Mouse (Mus musculus) G1E (cell line): ENCODE measurements around the gene Lgals3bp. TPM values are rescaled to one million over a fixed set of nuclear protein-coding genes. Genes with fewer than 3 reads are reported as not detected.

ENCODE experiments used
- ATAC-seq: 2 replicates; pipeline ENCODE4 v1.8.0; 2016; ENCODE audit warnings: mild to moderate bottlenecking; ENCODE audit not compliant: insufficient number of reproducible peaks, poor library complexity, low FRiP score, severe bottlenecking; ENCODE audit errors: extremely low read depth
- DNase-seq: peaks from one replicate; pipeline ENCODE4 v3.0.0; 2012; ENCODE audit warnings: low spot score
- H3K27me3 ChIP-seq: 2 replicates; pipeline ENCODE4 v1.6.1; 2012; ENCODE audit warnings: mild to moderate bottlenecking, low read length, inconsistent platforms; ENCODE audit not compliant: insufficient read depth
- H3K36me3 ChIP-seq: replicated peaks from 2 replicates; pipeline ENCODE3; 2012; ENCODE audit warnings: mild to moderate bottlenecking, inconsistent platforms
- H3K4me1 ChIP-seq: 2 replicates; pipeline ENCODE4 v1.6.1; 2012; ENCODE audit warnings: low read depth, low read length, inconsistent platforms, mixed read lengths; ENCODE audit not compliant: insufficient read depth
- H3K4me3 ChIP-seq: 2 replicates; pipeline ENCODE4 v1.5.1; 2012; ENCODE audit warnings: low read depth, mild to moderate bottlenecking, inconsistent platforms, low read length, moderate library complexity, mixed read lengths
- H3K9me3 ChIP-seq: replicated peaks from 2 replicates; pipeline ENCODE4 v1.6.1; 2012; ENCODE audit warnings: inconsistent platforms
- CTCF ChIP-seq: IDR thresholded peaks from 2 replicates; pipeline ENCODE4 v1.5.1; 2012; ENCODE audit warnings: low read depth, low read length, inconsistent platforms, mixed read lengths
- GATA1 ChIP-seq: IDR thresholded peaks from 2 replicates; pipeline ENCODE4 v1.6.1; 2012; ENCODE audit warnings: borderline replicate concordance, low read length, inconsistent platforms, mixed read lengths
- GATA2 ChIP-seq: IDR thresholded peaks from 2 replicates; pipeline ENCODE4 v1.6.1; 2012; ENCODE audit warnings: low read depth, low read length, inconsistent platforms, borderline replicate concordance
- POLR2AphosphoS5 ChIP-seq: IDR thresholded peaks from 2 replicates; pipeline ENCODE4 v1.6.1; 2012; ENCODE audit warnings: low read depth, low read length, inconsistent platforms; ENCODE audit not compliant: insufficient replicate concordance
- TAL1 ChIP-seq: conservative IDR thresholded peaks from 2 replicates; pipeline ENCODE4 v1.6.1; 2012; ENCODE audit warnings: low read depth, low read length, inconsistent platforms, mixed read lengths
- polyA plus RNA-seq: library from polyadenylated mRNA; stranded (reverse); fragments of >175 nt; gene quantifications from 2 replicates; pipeline ENCODE4 v1.2.3, GENCODE M21; 2012
- total RNA-seq, 2 experiments: library from RNA; stranded (forward) in 1 of 2; stranded (reverse) in 1 of 2; fragments of 200-1000 nt in 1 of 2; fragments of >200 nt in 1 of 2; fragmentation: Nextera tagmentation in 1 of 2; gene quantifications; 2 replicates each; pipeline ENCODE4 v1.2.3; 2014 to 2017

Gene Lgals3bp
- total and polyA plus RNA-seq, 3 experiments = 8.1 to 25.7 (median 9.5) TPM

GRCm38 (mm10) chr11:118442691-118443090 lies 40.8 kb upstream of the Lgals3bp start:
- Histone ChIP-seq H3K27me3 (peaks cover 4% of the 10 kb centered on the region; the same call in 1 of the 2 replicates), H3K36me3 (no peaks in the 10 kb centered on the region), H3K9me3 (peaks cover 8% of the 10 kb centered on the region), H3K4me1 (no peaks in the 10 kb centered on the region), H3K4me3 (no peak overlapping the region)
- no peak for ATAC-seq
- TF ChIP-seq GATA2 (no peak), CTCF (no peak), TAL1 (no peak), POLR2AphosphoS5 (no peak), GATA1 (no peak)
- DNase-seq = no peak

GRCm38 (mm10) chr11:118438665-118439414 lies 36.9 kb upstream of the Lgals3bp start:
- H3K9me3 ChIP-seq = peaks cover 8% of the 10 kb centered on the region
- no peaks in the 10 kb centered on the region for H3K36me3 ChIP-seq
- H3K27me3 ChIP-seq = peaks cover 3% of the 10 kb centered on the region; the same call in 1 of the 2 replicates
- TF ChIP-seq GATA2 (no peak), CTCF (no peak), GATA1 (no peak), POLR2AphosphoS5 (no peak), TAL1 (no peak)
- no peak overlapping the region for H3K4me3 ChIP-seq
- ATAC-seq (no peak), DNase-seq (no peak)
- no peaks in the 10 kb centered on the region for H3K4me1 ChIP-seq

GRCm38 (mm10) chr11:118436471-118436935 lies 34.6 kb upstream of the Lgals3bp start:
- TF ChIP-seq GATA2 (no peak), GATA1 (no peak), POLR2AphosphoS5 (no peak), CTCF (no peak), TAL1 (no peak)
- ATAC-seq (no peak), DNase-seq (no peak)
- no peak overlapping the region for H3K4me3 ChIP-seq
- 0 out of 2 replicates have a peak, but pooled peaks cover 3% of the 10 kb centered on the region for H3K27me3 ChIP-seq
- no peaks in the 10 kb centered on the region for H3K36me3 ChIP-seq
- H3K9me3 ChIP-seq = peaks cover 4% of the 10 kb centered on the region
- H3K4me1 ChIP-seq = no peaks in the 10 kb centered on the region

- Histone ChIP-seq H3K9me3 (no peaks in the 10 kb centered on the region), H3K4me1 (no peaks in the 10 kb centered on the region), H3K27me3 (0 out of 2 replicates have a peak, but pooled peaks cover 3% of the 10 kb centered on the region), H3K4me3 (no peak overlapping the region), H3K36me3 (no peaks in the 10 kb centered on the region)
- ATAC-seq (no peak), DNase-seq (no peak)
- TF ChIP-seq GATA1 = no peak
- TF ChIP-seq GATA2 = no peak
- no peak for TF ChIP-seq TAL1
- no peak for TF ChIP-seq CTCF
Observed at GRCm38 (mm10) chr11:118434093-118434492, 32.2 kb upstream of the Lgals3bp start.

- no peak overlapping the region for H3K4me3 ChIP-seq
- no peak for DNase-seq
- H3K9me3 ChIP-seq = no peaks in the 10 kb centered on the region
- ATAC-seq = no peak
- no peaks in the 10 kb centered on the region for H3K4me1 ChIP-seq
- H3K36me3 ChIP-seq = no peaks in the 10 kb centered on the region
- no peak for TF ChIP-seq CTCF
- no peak for TF ChIP-seq GATA1
- TF ChIP-seq POLR2AphosphoS5 = no peak
- no peak for TF ChIP-seq GATA2
- TF ChIP-seq TAL1 = no peak
- H3K27me3 ChIP-seq = peaks cover 6% of the 10 kb centered on the region; the same call in 1 of the 2 replicates
Observed at GRCm38 (mm10) chr11:118433398-118433868, 31.5 kb upstream of the Lgals3bp start.

- H3K9me3 ChIP-seq = no peaks in the 10 kb centered on the region
- DNase-seq = no peak
- no peaks in the 10 kb centered on the region for H3K36me3 ChIP-seq
- no peak for TF ChIP-seq POLR2AphosphoS5
- TF ChIP-seq GATA1 = no peak
- TF ChIP-seq TAL1 = no peak
- no peak for TF ChIP-seq GATA2
- no peak for TF ChIP-seq CTCF
- no peak overlapping the region for H3K4me3 ChIP-seq
- ATAC-seq = no peak
- H3K27me3 ChIP-seq = peaks cover 12% of the 10 kb centered on the region
- H3K4me1 ChIP-seq = no peaks in the 10 kb centered on the region
Observed at GRCm38 (mm10) chr11:118431100-118431948, 29.4 kb upstream of the Lgals3bp start.
